In the genomic region with DNA sequence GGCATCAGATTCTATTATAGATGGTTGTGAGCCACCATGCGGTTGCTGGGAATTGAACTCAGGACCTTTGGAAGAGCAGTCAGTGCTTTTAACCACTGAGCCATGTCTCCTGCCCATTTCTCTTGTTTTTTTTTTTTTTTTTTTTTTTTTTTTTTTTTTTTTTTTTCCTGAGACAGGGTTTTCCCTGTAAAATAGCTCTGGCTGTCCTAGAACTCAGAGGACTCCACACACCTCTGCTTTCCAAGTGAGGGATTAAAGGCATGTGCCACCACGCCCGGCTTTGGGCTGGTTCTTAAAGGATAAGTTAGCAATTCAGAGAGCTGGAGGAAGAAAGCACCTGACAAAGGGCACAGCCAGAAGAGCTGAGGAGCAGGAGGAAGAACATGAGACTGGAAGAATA, we compare ENCODE assay signal across 2 mouse cellular contexts.
TF ChIP-seq lines count a peak whose summit lies in the region.

No protein-coding gene starts in this region.

TF ChIP-seq in CH12.LX, 34 proteins besides CTCF, POLR2A, EP300 and RAD21:
- peak; percentile 72 for TF ChIP-seq ZNF384 (IDR thresholded peaks at IDR 0.05; ENCODE audit: low read depth, low read length)

TF ChIP-seq in MEL, 35 proteins besides CTCF, POLR2A, EP300 and RAD21:
- peak; percentile 58; the same call in 1 of the 2 replicates for TF ChIP-seq ZNF384 (IDR thresholded peaks at IDR 0.05; ENCODE audit: low read depth, low read length)
